Mouse (Mus musculus) CD4-positive helper T cell, adult 2 months (primary cell): ENCODE measurements around the gene Bhlhe23.
A peak's percentile ranks its signal among the peaks of the same experiment; 100 is the strongest.

Experiments used
- DNase-seq: peaks from one replicate; pipeline ENCODE4 v3.0.0-alpha.2; 2012; ENCODE audit warnings: low read depth, missing footprints, low spot score

Gene Bhlhe23

GRCm38 (mm10) chr2:180776793-180777192 lies at the start of gene Bhlhe23:
Gene Bhlhe23, minus strand, starts transcription at chr2:180776900.
- no peak for DNase-seq

GRCm38 (mm10) chr2:180825147-180825941 lies 48.6 kb upstream of the Bhlhe23 start:
- DNase-seq: no peak

DNA sequence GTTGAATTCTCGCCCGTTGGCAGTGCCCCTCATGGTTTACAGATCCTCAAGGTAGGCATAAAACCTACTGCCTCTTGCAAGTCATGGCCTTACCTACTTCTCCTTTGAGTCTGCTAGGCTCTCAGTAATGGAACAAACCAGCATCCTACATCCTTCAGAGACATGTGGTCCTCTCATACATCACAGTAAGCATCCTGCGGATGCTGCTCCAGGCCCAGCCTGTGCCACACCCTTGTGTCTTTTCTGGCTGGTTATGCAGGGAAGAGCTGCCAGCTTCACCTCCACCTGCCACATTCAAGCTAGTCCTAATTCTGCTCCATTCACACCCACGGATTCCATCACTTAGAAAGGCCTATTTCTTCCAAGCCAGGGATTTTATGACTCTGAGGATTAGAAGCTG lies 48.0 kb upstream of the Bhlhe23 start:
- DNase-seq: no peak

DNA sequence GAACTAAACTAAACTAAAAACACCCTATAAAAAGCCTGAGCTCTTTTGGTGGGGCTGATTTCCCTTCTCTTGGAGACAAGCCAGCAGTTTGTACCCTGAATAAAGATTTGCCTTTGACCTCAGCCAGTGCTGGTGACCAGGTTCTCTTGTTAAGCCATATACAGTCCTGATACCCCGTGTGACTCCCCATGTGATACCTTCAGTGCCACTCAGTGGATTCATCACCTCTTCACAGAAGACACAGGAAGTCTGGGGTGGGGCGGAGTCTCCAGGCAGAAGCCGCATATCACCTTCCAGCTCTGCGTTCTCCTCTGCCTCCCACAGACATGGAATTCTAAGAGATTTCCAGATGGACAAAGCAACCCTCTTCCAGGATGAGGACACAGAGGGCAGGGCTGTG lies 47.4 kb upstream of the Bhlhe23 start:
- no peak for DNase-seq

- no peak for DNase-seq
Measured at GRCm38 (mm10) chr2:180822476-180822875, 45.8 kb upstream of the Bhlhe23 start.

GRCm38 (mm10) chr2:180819504-180819903 lies 42.8 kb upstream of the Bhlhe23 start:
- no peak for DNase-seq

DNA sequence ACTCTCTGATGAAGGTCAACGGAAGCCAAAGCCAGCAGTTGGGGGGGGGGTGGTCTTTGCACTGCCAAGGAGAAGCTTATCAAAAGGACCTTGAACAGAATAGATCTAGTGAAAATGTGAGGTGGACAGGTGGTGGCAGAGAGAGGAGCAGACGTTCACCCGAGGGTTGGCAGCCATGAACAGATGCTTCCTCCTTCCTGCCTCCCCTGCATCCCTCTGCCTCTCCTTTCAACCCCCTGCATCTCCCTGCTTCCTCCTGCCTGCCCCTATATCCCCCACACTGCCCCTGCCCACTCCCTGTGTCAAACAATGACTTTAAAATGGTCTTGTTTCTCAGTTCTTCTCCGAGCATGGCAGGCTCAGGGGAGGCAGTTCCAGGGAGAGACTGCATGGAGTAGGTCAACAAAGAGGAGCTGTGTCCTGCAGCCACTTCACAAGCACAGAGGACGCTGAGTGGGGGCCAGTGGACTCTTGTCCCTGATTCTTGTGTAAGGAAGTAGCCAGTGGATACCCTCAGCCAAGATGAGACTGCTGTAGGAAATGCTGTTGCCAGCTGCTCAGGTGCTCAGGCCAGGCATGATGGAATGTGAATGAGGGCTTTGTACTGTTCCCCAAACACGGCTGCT lies 39.9 kb upstream of the Bhlhe23 start:
- no peak for DNase-seq

- no peak for DNase-seq
Measured at GRCm38 (mm10) chr2:180813982-180814568, 37.4 kb upstream of the Bhlhe23 start.

DNA sequence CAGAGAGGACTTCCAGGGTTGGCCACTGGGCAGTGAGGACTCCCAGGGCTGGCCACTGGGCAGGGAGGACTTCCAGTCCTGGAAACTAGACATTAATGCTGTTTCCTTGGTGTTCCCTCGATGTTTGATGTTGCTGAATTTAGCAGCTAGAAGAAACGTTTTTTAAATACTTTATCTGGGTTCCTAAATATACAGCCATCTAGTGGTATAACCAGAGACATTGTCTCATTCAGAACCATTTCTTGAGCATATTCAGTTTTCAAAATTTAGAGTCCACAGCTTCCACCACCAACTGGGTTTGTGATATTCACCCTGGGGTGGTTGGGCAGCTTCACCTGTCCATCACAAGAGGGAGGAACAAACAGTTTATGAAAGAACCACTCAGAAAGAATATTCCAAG lies 34.3 kb upstream of the Bhlhe23 start:
- no peak for DNase-seq

GRCm38 (mm10) chr2:180809510-180809909 lies 32.8 kb upstream of the Bhlhe23 start:
- DNase-seq: no peak

GRCm38 (mm10) chr2:180805966-180806365 lies 29.3 kb upstream of the Bhlhe23 start:
- DNase-seq: no peak

GRCm38 (mm10) chr2:180796008-180796407 lies 19.3 kb upstream of the Bhlhe23 start:
- no peak for DNase-seq

GRCm38 (mm10) chr2:180795597-180795996 lies 18.9 kb upstream of the Bhlhe23 start:
- DNase-seq: no peak

DNA sequence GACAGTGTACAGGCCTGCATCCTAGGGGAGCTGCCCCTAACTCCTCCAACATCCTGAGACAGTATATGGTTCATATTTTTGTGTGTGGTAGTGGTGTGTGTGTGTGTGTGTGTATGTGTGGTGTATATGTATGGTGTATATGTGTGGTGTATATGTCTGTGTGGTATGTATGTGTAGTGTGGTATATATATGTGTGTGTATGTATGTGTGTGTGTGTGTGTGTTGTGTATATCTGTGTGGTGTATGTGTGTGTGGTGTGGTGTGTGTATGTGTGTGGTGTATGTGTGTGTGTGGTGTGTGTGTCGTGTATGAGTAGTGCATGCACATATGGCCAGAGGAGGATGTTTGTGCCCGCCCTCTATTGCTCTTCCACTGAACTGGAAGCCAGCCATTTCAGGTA lies 17.7 kb upstream of the Bhlhe23 start:
- no peak for DNase-seq

- peak; percentile 40 for DNase-seq
Measured at GRCm38 (mm10) chr2:180791674-180792073, 15.0 kb upstream of the Bhlhe23 start.

GRCm38 (mm10) chr2:180788843-180789242 lies 12.1 kb upstream of the Bhlhe23 start:
- DNase-seq: no peak

DNA sequence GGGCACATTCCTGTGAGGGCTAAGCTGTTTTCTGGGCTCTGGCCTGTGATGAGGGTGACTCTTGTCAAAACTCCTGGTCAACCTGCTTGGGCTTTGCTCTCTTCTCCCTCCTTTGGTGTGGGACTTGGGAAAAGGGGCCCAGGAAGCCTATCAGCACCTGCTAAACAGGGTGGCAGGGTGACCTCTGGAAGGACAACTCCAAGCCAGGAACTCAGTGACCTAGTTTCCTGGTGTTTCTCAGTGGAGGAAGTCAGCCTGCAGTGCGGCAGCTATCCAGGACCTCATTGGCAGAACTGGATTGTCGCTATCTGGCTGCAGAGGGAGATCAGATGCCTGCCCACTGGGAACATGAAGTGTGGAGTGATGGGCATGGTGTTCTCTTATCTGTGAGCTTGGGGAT lies 11.7 kb upstream of the Bhlhe23 start:
- no peak for DNase-seq

- no peak for DNase-seq
Measured at GRCm38 (mm10) chr2:180787566-180788232, 11.0 kb upstream of the Bhlhe23 start.

DNA sequence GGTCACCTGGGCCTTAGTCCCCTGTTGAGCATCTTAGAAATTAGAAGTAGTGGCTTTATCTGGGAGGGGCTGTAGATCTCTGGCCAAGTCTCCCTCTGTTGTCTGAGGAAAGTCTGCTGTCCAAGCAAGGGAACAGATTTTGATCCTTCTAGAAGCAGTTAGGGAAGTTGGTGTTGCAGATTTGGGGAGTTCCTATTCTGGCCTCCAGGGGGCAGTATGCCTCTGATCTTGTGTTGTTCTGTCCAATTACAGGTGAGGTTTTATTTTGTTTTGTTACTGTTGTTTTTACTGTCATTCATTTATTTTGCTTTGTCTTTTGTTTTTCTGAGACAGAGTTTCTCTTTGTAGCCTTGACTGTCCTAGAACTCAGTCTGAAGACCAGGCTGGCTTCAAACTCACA lies 10.0 kb upstream of the Bhlhe23 start:
- DNase-seq: peak; percentile 46

DNA sequence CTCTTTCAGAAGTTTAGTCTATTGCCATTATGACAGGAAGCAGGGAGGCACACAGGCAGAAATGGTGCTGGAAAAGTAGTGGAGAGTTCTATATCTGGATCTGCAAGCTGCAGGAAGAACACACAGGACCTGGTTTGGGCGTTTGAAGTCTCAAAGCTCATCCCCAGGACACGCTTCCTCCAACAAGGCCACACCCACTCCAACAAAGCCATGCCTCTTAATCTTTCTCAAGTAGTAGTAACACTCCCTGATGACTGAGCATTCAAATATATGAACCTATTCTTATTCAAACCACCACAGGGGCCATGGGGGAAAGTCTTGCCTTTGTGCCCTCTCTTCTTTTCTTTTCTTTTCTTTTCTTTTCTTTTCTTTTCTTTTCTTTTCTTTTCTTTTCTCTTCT lies 3.6 kb upstream of the Bhlhe23 start:
- no peak for DNase-seq

- DNase-seq: peak; percentile 46
Measured at GRCm38 (mm10) chr2:180779226-180780104, 2.8 kb upstream of the Bhlhe23 start.
